Mouse (Mus musculus) neural tube, embryonic 13.5 days (tissue): ENCODE measurements around the gene Tprn. TPM values are rescaled to one million over a fixed set of nuclear protein-coding genes. Genes with fewer than 3 reads are reported as not detected.
"Not testable (repeated sequence)": the region's sequence is repeated elsewhere in the genome, so short reads cannot be mapped to it uniquely, and the experiment has no call there.

Experiments used
- ATAC-seq: fragments of 200-750 bp; cut with Nextera tagmentation; 2 replicates; pipeline ENCODE4 v1.8.0; 2017; ENCODE audit warnings: low read depth, mild to moderate bottlenecking, moderate TSS enrichment, moderate library complexity
- H3K27ac ChIP-seq: fragments of 300-500 bp; sonication (generic); replicated peaks from 2 replicates; pipeline ENCODE4 v1.5.1; 2015; ENCODE audit warnings: moderate library complexity, mild to moderate bottlenecking, inconsistent platforms
- H3K27me3 ChIP-seq: fragments of 300-500 bp; sonication (generic); 2 replicates; pipeline ENCODE4 v1.6.1; 2015; ENCODE audit warnings: mild to moderate bottlenecking, inconsistent platforms
- H3K36me3 ChIP-seq: fragments of 300-500 bp; sonication (generic); 2 replicates; pipeline ENCODE4 v1.6.1; 2015; ENCODE audit warnings: mild to moderate bottlenecking, inconsistent platforms
- H3K4me1 ChIP-seq: fragments of 300-500 bp; sonication (generic); replicated peaks from 2 replicates; pipeline ENCODE4 v1.6.1; 2015; ENCODE audit warnings: inconsistent platforms
- H3K4me2 ChIP-seq: fragments of 300-500 bp; sonication (generic); 2 replicates; pipeline ENCODE4 v1.6.1; 2015; ENCODE audit warnings: inconsistent platforms, mild to moderate bottlenecking, moderate library complexity
- H3K4me3 ChIP-seq: fragments of 300-500 bp; sonication (generic); 2 replicates; pipeline ENCODE4 v1.5.1; 2015; ENCODE audit warnings: mild to moderate bottlenecking, inconsistent platforms
- H3K9ac ChIP-seq: fragments of 300-500 bp; sonication (generic); 2 replicates; pipeline ENCODE4 v1.6.1; 2015; ENCODE audit warnings: moderate library complexity, mild to moderate bottlenecking, inconsistent platforms
- H3K9me3 ChIP-seq: fragments of 300-500 bp; sonication (generic); 2 replicates; pipeline ENCODE4 v1.6.1; 2016; ENCODE audit warnings: inconsistent platforms
- WGBS: fragments of 180-500 bp; shearing (Covaris S2); methylation state at CpG from one replicate; pipeline ENCODE4 v1.1.7; 2015; 5-methylcytosine and 5-hydroxymethylcytosine counted together
- polyA plus RNA-seq: library from polyadenylated mRNA; unstranded; fragments of >200 nt; fragmentation: Nextera tagmentation; extraction: Ambion mirVana; gene quantifications from 2 replicates; pipeline ENCODE4 v1.2.1, GENCODE M21; 2015

Tprn gene
- polyA plus RNA-seq, 1 experiment from 2014 or later = 14.6 TPM

GRCm38 (mm10) chr2:25239766-25240165, 22.7 kb upstream of the Tprn start:
- Histone ChIP-seq H3K27me3 (peaks cover 11% of the 10 kb centered on the region), H3K4me3 (no peak overlapping the region), H3K9me3 (no peaks in the 10 kb centered on the region), H3K36me3 (0 out of 2 replicates have a peak, but pooled peaks cover 7% of the 10 kb centered on the region), H3K4me2 (no peak overlapping the region), H3K9ac (no peak overlapping the region), H3K27ac (no peak overlapping the region), H3K4me1 (peaks cover 33% of the 10 kb centered on the region)
- ATAC-seq = no peak
- 88% methylated on average over 3 of the region's 3 CpGs for WGBS

GRCm38 (mm10) chr2:25240310-25240709, 22.1 kb upstream of the Tprn start:
- peak overlapping the region; percentile 87 for H3K9ac ChIP-seq
- 53% methylated on average over 8 of the region's 8 CpGs for WGBS
- no peaks in the 10 kb centered on the region for H3K9me3 ChIP-seq
- peak; percentile 2; the same call in 1 of the 2 replicates for ATAC-seq
- peak overlapping the region; percentile 85 for H3K4me2 ChIP-seq
- peaks cover 12% of the 10 kb centered on the region; the same call in 1 of the 2 replicates for H3K36me3 ChIP-seq
- H3K4me3 ChIP-seq = peak overlapping the region; percentile 67
- peaks cover 11% of the 10 kb centered on the region for H3K27me3 ChIP-seq
- H3K4me1 ChIP-seq = peaks cover 33% of the 10 kb centered on the region
- peak overlapping the region; percentile 69 for H3K27ac ChIP-seq

GRCm38 (mm10) chr2:25240723-25241437, 21.5 kb upstream of the Tprn start:
- Histone ChIP-seq H3K27me3 (peaks cover 11% of the 10 kb centered on the region), H3K4me2 (peak overlapping the region; percentile 85), H3K4me1 (peaks cover 33% of the 10 kb centered on the region), H3K9me3 (no peaks in the 10 kb centered on the region), H3K4me3 (peak overlapping the region; percentile 67), H3K36me3 (peaks cover 18% of the 10 kb centered on the region), H3K27ac (peak overlapping the region; percentile 69), H3K9ac (peak overlapping the region; percentile 87)
- WGBS = 1% methylated on average over 29 of the region's 29 CpGs
- peak; percentile 80 for ATAC-seq

- Histone ChIP-seq H3K36me3 (peaks cover 23% of the 10 kb centered on the region), H3K4me1 (peaks cover 33% of the 10 kb centered on the region), H3K27me3 (peaks cover 11% of the 10 kb centered on the region), H3K9me3 (no peaks in the 10 kb centered on the region), H3K4me3 (peak overlapping the region; percentile 67), H3K9ac (peak overlapping the region; percentile 87), H3K4me2 (peak overlapping the region; percentile 85), H3K27ac (peak overlapping the region; percentile 69)
- ATAC-seq = peak; percentile 45
- 22% methylated on average over 6 of the region's 6 CpGs for WGBS
Observed at GRCm38 (mm10) chr2:25241438-25241775, 21.0 kb upstream of the Tprn start.

GRCm38 (mm10) chr2:25242101-25242506, 20.3 kb upstream of the Tprn start, which contains the start of the genes Rnf208 and Cysrt1:
Rnf208 (plus strand) TSS chr2:25242255.
Cysrt1 (minus strand) TSS chr2:25242452.
- Histone ChIP-seq H3K36me3 (peaks cover 30% of the 10 kb centered on the region), H3K27ac (peak within 1 kb of the TSS; percentile 69), H3K4me1 (peaks cover 33% of the 10 kb centered on the region), H3K9ac (peak within 1 kb of the TSS; percentile 87), H3K4me3 (peak within 1 kb of the TSS; percentile 67), H3K4me2 (peak within 1 kb of the TSS; percentile 85), H3K27me3 (peaks cover 11% of the 10 kb centered on the region), H3K9me3 (no peaks in the 10 kb centered on the region)
- ATAC-seq = peak; percentile 47
- 0% methylated on average over 55 of the region's 59 CpGs for WGBS

- Histone ChIP-seq H3K9me3 (no peaks in the 10 kb centered on the region), H3K27me3 (peaks cover 11% of the 10 kb centered on the region; the same call in 1 of the 2 replicates), H3K9ac (peak overlapping the region; percentile 87), H3K4me3 (peak overlapping the region; percentile 67), H3K27ac (no peak overlapping the region), H3K4me2 (peak overlapping the region; percentile 85), H3K4me1 (peaks cover 33% of the 10 kb centered on the region), H3K36me3 (peaks cover 41% of the 10 kb centered on the region)
- ATAC-seq = no peak
- WGBS = 77% methylated on average over 8 of the region's 8 CpGs
Observed at GRCm38 (mm10) chr2:25243342-25243741, 19.1 kb upstream of the Tprn start.

GRCm38 (mm10) chr2:25244144-25244543, 18.3 kb upstream of the Tprn start:
- Histone ChIP-seq H3K27ac (no peak overlapping the region), H3K27me3 (peaks cover 11% of the 10 kb centered on the region; the same call in 1 of the 2 replicates), H3K4me3 (no peak overlapping the region), H3K9me3 (no peaks in the 10 kb centered on the region), H3K4me1 (peaks cover 33% of the 10 kb centered on the region), H3K4me2 (no peak overlapping the region), H3K9ac (no peak overlapping the region), H3K36me3 (peaks cover 49% of the 10 kb centered on the region)
- no peak for ATAC-seq
- WGBS = 90% methylated on average over 4 of the region's 4 CpGs

- ATAC-seq = no peak
Observed at GRCm38 (mm10) chr2:25246183-25247072, 16.0 kb upstream of the Tprn start, which contains the start of gene AL732309.1. AL732309.1 (minus strand) TSS chr2:25246863.

GRCm38 (mm10) chr2:25252331-25252730, 10.1 kb upstream of the Tprn start:
- ATAC-seq = no peak
- Histone ChIP-seq H3K36me3 (peaks cover 59% of the 10 kb centered on the region), H3K4me1 (peaks cover 25% of the 10 kb centered on the region), H3K9ac (no peak overlapping the region), H3K27me3 (no peaks in the 10 kb centered on the region), H3K9me3 (no peaks in the 10 kb centered on the region), H3K27ac (no peak overlapping the region), H3K4me3 (no peak overlapping the region), H3K4me2 (no peak overlapping the region)
- 85% methylated on average over 1 of the region's 1 CpGs for WGBS

More at GRCm38 (mm10) chr2:25246183-25247072, 16.0 kb upstream of the Tprn start, which contains the start of gene AL732309.1:
- peaks cover 72% of the 10 kb centered on the region for H3K36me3 ChIP-seq
- 92% methylated on average over 10 of the region's 10 CpGs for WGBS
- peaks cover 7% of the 10 kb centered on the region; the same call in 1 of the 2 replicates for H3K27me3 ChIP-seq
- no peak within 1 kb of the TSS for H3K9ac ChIP-seq
- no peak within 1 kb of the TSS for H3K4me2 ChIP-seq
- H3K4me3 ChIP-seq = no peak within 1 kb of the TSS
- H3K9me3 ChIP-seq = no peaks in the 10 kb centered on the region
- no peak within 1 kb of the TSS for H3K27ac ChIP-seq
- peaks cover 21% of the 10 kb centered on the region for H3K4me1 ChIP-seq

GRCm38 (mm10) chr2:25255284-25255779, 7.1 kb upstream of the Tprn start, which contains the start of gene Tmem203:
Tmem203 (plus strand) TSS chr2:25255439.
- WGBS = under 1% methylated on average over 39 of the region's 39 CpGs
- Histone ChIP-seq H3K9ac (peak within 1 kb of the TSS; percentile 88), H3K36me3 (peaks cover 31% of the 10 kb centered on the region), H3K27ac (peak within 1 kb of the TSS; percentile 81), H3K4me3 (peak within 1 kb of the TSS; percentile 79), H3K27me3 (no peaks in the 10 kb centered on the region), H3K9me3 (no peaks in the 10 kb centered on the region), H3K4me1 (peaks cover 25% of the 10 kb centered on the region), H3K4me2 (peak within 1 kb of the TSS; percentile 100)
- peak; percentile 87 for ATAC-seq

GRCm38 (mm10) chr2:25256443-25257109, 5.8 kb upstream of the Tprn start:
- not testable (repeated sequence) for H3K27ac ChIP-seq, ATAC-seq, H3K9me3 ChIP-seq, H3K27me3 ChIP-seq
- H3K4me2 ChIP-seq = peak overlapping the region; percentile 100
- H3K4me3 ChIP-seq = peak overlapping the region; percentile 79
- peaks cover 25% of the 10 kb centered on the region for H3K4me1 ChIP-seq
- peak overlapping the region; percentile 88 for H3K9ac ChIP-seq
- H3K36me3 ChIP-seq = peaks cover 18% of the 10 kb centered on the region
- WGBS = 59% methylated on average over 12 of the region's 12 CpGs
